Mouse (Mus musculus): ENCODE measurements at regions not wholly inside any gene's neighbourhood (a gene's known extent, or its start where the extent isn't known, plus 50 kb on each side); places are given as distances from the start of the nearest gene placed in this dataset.

DNA sequence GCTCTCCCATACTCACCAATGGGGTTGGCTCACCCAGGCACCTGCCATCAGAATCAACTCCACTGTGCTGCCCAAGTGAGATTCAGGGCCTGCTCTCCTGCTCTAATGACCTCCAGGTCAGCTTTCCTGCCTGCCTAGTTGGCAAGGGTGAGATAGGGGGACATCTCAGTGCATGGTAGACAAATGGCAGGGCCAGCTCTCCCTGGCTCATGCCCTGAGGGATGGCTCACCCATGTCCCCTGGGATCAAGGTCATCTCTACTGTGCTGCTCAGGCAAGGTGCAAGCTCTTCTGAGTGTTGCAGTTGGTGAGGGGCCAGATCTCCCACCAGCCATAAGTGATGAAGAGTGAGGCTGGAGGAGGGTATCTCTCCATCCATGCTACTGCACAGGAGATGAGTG lies 161.2 kb downstream of the Diras2 start:
- no peak for DNase-seq (ENCODE audit: low read depth, low spot score)

DNA sequence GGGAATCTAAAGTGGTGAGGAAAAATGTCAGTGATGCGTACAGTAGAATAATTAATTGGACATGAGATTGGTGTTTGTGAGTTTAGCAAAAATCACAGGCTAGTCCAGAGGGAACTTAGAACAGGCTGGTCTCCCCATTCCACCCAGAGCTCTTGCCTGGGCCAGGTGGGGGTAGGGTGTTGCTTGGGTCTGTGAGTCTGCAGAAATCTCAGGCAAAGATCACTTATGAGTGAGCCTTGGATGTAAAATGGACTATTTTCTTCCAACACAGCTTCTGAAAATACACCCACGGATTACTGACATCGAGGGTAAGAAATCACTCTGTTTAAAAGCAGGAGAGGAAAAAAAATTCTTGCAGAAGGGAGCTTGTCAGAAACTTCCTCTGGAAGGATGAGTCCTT lies 159.1 kb downstream of the Diras2 start:
- DNase-seq (ENCODE audit: low read depth, low spot score) = peak; percentile 56

DNA sequence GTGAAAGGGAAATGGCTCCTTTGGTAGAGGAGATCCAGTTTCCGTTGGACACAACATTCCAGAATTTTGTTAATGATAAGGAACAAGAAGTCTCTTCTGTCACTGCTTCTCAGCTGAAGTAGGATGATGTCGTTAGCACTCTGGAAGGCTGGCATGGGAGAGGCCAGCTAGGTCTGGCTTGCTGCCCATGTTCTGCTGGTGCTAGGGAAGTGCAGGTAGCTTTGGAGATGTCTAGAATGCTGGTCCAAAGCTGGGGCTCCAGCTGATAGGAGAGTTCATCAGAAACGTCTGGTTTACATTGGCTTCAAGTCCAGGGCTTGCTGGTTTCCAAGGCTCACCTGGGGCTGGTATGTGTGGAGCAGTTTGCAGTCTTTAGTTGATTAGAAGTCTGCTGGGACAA lies 156.3 kb downstream of the Diras2 start:
- DNase-seq (ENCODE audit: low read depth, low spot score) = peak; percentile 51

DNA sequence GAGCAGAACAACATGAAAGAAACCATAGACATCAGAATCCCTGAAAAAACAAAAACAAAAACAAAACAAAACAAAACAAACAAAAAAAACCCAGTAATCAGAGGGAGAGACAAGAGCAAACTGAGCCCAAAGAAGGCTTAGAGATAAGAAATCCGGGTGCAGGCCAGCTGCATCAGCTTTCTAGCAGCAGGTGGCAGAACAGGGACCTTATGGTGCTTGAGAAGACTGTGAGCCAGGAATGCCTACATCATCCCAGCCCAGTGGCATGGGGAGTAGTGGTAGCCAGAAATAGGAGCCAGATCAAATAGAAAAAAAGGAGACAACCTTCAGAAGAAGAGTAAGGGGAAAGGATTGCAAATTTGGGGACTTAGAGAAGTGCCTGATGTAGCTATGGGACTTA lies 152.8 kb downstream of the Diras2 start:
- peak; percentile 93 for DNase-seq (ENCODE audit: low read depth, low spot score)

DNA sequence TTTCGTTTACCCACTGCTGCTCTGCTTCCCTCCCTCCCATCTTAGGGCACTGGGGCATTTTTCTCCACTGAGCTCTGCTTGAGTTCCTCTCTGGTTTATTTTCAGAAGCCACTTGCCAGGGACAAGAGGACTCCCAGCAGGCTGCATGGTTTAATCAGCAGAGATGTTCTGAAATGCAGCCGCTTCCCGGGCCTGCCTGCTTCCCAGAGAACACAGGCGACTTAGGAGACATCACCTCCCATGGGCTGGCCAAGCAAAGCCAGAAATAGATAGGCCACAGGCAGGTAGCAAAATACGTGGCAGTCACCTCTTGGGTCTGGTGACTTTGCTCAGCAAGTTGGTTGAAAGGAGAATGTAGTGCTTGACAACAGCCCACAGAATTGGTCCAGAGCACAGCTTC lies 141.8 kb downstream of the Diras2 start:
- DNase-seq (ENCODE audit: low read depth, low spot score) = peak; percentile 27

GRCm38 (mm10) chr13:52395786-52396185 lies 135.3 kb downstream of the Diras2 start:
- no peak for DNase-seq (ENCODE audit: low read depth, low spot score)

DNA sequence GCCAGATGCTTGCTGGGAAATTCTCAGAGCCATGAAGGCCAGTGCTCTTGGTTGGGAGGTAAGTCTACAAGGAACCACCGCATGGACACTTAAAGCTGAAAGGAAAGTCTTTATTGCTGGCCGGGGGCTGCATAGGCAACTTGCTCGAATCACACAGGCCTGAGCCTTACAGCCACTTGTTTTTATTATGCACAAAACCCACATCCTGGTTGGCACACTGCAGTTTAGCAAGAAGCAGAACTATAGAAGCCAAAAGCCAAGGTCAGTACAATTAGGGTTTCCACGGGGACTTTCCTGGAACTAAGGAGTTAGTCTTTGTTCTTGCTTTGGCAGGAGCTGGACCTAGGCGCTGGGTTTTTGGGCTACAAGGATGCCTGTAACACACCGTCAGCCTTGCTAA lies 132.7 kb downstream of the Diras2 start:
- no peak for DNase-seq (ENCODE audit: low read depth, low spot score)

GRCm38 (mm10) chr13:52399143-52399542 lies 131.9 kb downstream of the Diras2 start:
- DNase-seq (ENCODE audit: low read depth, low spot score) = no peak

- no peak for DNase-seq (ENCODE audit: low read depth, low spot score)
Measured at GRCm38 (mm10) chr13:52403805-52404204, 127.3 kb downstream of the Diras2 start.

GRCm38 (mm10) chr13:52416301-52416700 lies 114.8 kb downstream of the Diras2 start:
- DNase-seq (ENCODE audit: low read depth, low spot score) = peak; percentile 68

DNA sequence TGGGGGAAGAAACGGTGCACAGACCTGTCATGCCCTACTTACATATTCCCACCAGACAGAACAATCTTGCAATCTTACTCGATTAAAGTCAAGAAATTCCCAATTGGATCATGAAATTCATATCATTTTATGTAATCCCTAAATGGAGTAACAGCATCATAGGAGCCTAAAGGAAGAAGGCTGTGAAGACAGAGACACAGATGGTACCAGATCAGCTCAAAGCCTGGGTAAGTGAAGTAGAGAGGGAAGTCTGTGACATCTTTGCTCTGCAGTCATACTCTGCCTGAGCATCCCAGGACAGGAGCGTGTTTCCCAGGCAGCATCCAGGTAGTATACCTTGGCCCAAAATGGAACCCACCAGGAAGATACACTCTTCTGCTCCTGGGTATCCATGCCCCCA lies 108.6 kb downstream of the Diras2 start:
- DNase-seq (ENCODE audit: low read depth, low spot score) = peak; percentile 52

DNA sequence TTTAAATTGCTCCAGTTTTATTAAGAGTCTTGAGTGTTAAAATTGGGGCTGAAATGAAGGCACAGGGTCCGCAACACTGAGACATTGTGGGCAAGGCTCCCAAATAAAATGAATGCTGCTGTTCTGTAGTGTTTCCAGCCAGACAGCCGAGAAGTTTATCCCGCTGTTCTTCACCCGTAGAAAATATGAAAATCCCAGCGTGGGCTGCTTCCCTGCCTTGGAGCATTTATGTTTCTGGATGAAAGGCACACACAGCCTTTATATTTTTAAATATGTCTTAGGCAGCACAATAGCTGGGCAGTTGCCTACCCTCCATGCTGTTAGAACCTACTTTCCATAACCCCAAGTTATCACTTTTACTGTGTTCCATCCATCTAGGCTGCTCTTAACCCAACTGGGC lies 102.6 kb downstream of the Diras2 start:
- DNase-seq (ENCODE audit: low read depth, low spot score) = peak; percentile 56

- peak; percentile 90 for DNase-seq (ENCODE audit: low read depth, low spot score)
Measured at GRCm38 (mm10) chr13:52436756-52437155, 94.3 kb downstream of the Diras2 start.

- peak; percentile 95 for DNase-seq (ENCODE audit: low read depth, low spot score)
Measured at GRCm38 (mm10) chr13:52445513-52445912, 85.6 kb downstream of the Diras2 start.

DNA sequence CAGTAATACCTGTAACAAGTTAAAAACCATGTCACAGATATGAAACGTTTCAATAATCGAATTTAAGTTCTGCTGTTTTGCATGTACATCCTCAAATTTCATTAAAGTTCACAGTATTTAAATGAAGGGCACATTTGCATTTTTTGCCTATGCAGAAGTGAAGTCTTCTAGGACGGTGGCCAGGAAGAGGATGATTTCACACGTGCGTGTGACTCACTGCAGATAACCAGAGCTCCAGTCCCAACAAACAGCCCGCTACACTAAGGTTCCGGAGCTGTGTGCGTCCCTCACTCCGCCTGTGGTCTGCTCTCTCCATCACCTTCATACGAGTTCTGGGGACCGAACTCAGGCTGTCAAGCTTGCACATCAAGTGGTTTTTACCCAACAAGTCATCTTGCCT lies 82.2 kb downstream of the Diras2 start:
- peak; percentile 66 for DNase-seq (ENCODE audit: low read depth, low spot score)

DNA sequence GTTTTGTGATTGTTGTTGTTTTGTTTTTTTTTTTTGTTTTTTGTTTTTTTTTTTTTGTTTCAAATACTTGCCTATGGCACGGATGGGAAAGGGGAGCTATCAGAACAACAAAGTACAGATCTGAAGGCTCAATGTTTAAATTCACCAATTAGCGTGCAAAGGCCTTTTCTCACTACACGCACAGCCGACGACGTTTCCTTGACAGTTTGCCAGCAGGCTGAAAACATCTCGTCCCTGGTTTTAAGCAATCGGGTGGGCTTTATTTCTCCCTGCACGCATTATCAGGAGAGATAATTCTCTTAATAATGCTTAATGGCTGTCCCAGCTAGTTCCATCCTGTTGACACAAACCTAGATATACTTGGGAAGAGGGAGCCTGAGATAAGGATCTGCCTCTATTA lies 79.6 kb downstream of the Diras2 start:
- DNase-seq (ENCODE audit: low read depth, low spot score) = no peak

GRCm38 (mm10) chr13:52452291-52452690 lies 78.8 kb downstream of the Diras2 start:
- peak; percentile 52 for DNase-seq (ENCODE audit: low read depth, low spot score)

Data from brain, adult 2 months (tissue).